Comparison of ENCODE assay signal across 18 mouse cellular contexts in genomic region chr7:78586800-78587199, GRCm38 (mm10).
DNase-seq lines count a peak whose midpoint lies in the region; ATAC-seq and TF ChIP-seq lines count a peak whose summit lies in the region.
"Had no signal": no experiment of that assay in that cellular context is flagged by ENCODE, and none has a peak within 500 bp of the region (broad histone marks: within the 10 kb centered on the region; RNA-seq: fewer than 3 reads in every experiment).

No protein-coding gene starts in this region.

- peak; percentile 55 for TF ChIP-seq CTCF in left cerebral cortex, adult 2 months (IDR thresholded peaks at IDR 0.05)

- no peak overlapping the region for H3K4me3 ChIP-seq in forebrain, embryonic 16.5 days (replicated peaks; ENCODE audit: low read length)
- no peak overlapping the region for H3K4me3 ChIP-seq in forebrain, embryonic 12.5 days (replicated peaks)
- H3K4me3 ChIP-seq in left cerebral cortex, adult 2 months = no peak overlapping the region
- H3K4me3 ChIP-seq: erythroblast, embryonic 14.5 days; heart, embryonic 12.5 days had no signal

- WGBS in forebrain, embryonic 16.5 days = 24% methylated on average over 3 of the region's 3 CpGs
- 23% methylated on average over 3 of the region's 3 CpGs for WGBS in forebrain, embryonic 12.5 days

- no peaks in the 10 kb centered on the region; the same call in 1 of the 2 replicates for H3K4me1 ChIP-seq in forebrain, embryonic 16.5 days (replicated peaks; ENCODE audit: control insufficient read depth, insufficient read depth, low read length)
- H3K4me1 ChIP-seq in forebrain, embryonic 12.5 days = 0 out of 2 replicates have a peak, but pooled peaks cover 3% of the 10 kb centered on the region
- H3K4me1 ChIP-seq: heart, embryonic 12.5 days had no signal

- ATAC-seq in forebrain, embryonic 16.5 days = peak; percentile 47; the same call in 1 of the 2 replicates
- no peak for ATAC-seq in forebrain, embryonic 12.5 days (ENCODE audit: low FRiP score)
- 0 out of 2 replicates have a peak, but pooled peaks have one; percentile 11 for ATAC-seq in common myeloid progenitor, adult 5-6 weeks (replicated peaks; ENCODE audit: low read depth, poor library complexity, severe bottlenecking)
- ATAC-seq: hindbrain, embryonic 16.5 days had no signal

- no peak for DNase-seq in left cerebral cortex, adult 2 months (ENCODE audit: extremely low spot score in 1 of 2, low spot score in 2 of 2)
- no peak for DNase-seq in left cerebral cortex, adult 9 months (ENCODE audit: low spot score in 2 of 2)
- DNase-seq in R1 (ENCODE audit: low read depth, low spot score) (peak; percentile 21), MN1 (ENCODE audit: low spot score) (no peak)
- DNase-seq: adrenal gland, adult 2 months; heart, postnatal 36 days; kidney, adult 2 months; kidney, postnatal 25 days; liver; lung, adult 18-20 months; spleen, adult 18-20 months; thymus, adult 2 months had no signal

- no peaks in the 10 kb centered on the region for H3K9me3 ChIP-seq in forebrain, embryonic 16.5 days (ENCODE audit: control insufficient read depth, low read length)
- H3K9me3 ChIP-seq in forebrain, embryonic 12.5 days = no peaks in the 10 kb centered on the region
- H3K9me3 ChIP-seq: heart, embryonic 12.5 days had no signal

- H3K27ac ChIP-seq in forebrain, embryonic 16.5 days (ENCODE audit: low read length) = no peak overlapping the region
- no peak overlapping the region for H3K27ac ChIP-seq in forebrain, embryonic 12.5 days
- no peak overlapping the region for H3K27ac ChIP-seq in left cerebral cortex, adult 2 months

- H3K9ac ChIP-seq in forebrain, embryonic 16.5 days (replicated peaks; ENCODE audit: low read depth, low read length) = no peak overlapping the region
- no peak overlapping the region for H3K9ac ChIP-seq in forebrain, embryonic 12.5 days
- H3K9ac ChIP-seq: heart, embryonic 12.5 days had no signal

- no peaks in the 10 kb centered on the region for H3K36me3 ChIP-seq in forebrain, embryonic 16.5 days (ENCODE audit: control insufficient read depth, insufficient read depth)
- no peaks in the 10 kb centered on the region for H3K36me3 ChIP-seq in forebrain, embryonic 12.5 days (replicated peaks)
- H3K36me3 ChIP-seq: heart, embryonic 12.5 days had no signal

- H3K27me3 ChIP-seq in forebrain, embryonic 16.5 days (replicated peaks; ENCODE audit: control insufficient read depth, insufficient read depth, low read length) = no peaks in the 10 kb centered on the region
- peaks cover 32% of the 10 kb centered on the region for H3K27me3 ChIP-seq in forebrain, embryonic 12.5 days

- H3K4me2 ChIP-seq in forebrain, embryonic 16.5 days (ENCODE audit: low read length) = no peak overlapping the region
- no peak overlapping the region for H3K4me2 ChIP-seq in forebrain, embryonic 12.5 days
- H3K4me2 ChIP-seq: heart, embryonic 12.5 days had no signal

- intact Hi-C loops in left cerebral cortex, adult 2 months (cut with DNase I) = no loop called here
